Mouse (Mus musculus) cerebellum, adult 11-12 months (tissue): ENCODE results near the gene Ikzf2.

Source experiments
- DNase-seq: peaks from one replicate; pipeline ENCODE4 v3.0.0; 2022

Ikzf2 gene

DNA sequence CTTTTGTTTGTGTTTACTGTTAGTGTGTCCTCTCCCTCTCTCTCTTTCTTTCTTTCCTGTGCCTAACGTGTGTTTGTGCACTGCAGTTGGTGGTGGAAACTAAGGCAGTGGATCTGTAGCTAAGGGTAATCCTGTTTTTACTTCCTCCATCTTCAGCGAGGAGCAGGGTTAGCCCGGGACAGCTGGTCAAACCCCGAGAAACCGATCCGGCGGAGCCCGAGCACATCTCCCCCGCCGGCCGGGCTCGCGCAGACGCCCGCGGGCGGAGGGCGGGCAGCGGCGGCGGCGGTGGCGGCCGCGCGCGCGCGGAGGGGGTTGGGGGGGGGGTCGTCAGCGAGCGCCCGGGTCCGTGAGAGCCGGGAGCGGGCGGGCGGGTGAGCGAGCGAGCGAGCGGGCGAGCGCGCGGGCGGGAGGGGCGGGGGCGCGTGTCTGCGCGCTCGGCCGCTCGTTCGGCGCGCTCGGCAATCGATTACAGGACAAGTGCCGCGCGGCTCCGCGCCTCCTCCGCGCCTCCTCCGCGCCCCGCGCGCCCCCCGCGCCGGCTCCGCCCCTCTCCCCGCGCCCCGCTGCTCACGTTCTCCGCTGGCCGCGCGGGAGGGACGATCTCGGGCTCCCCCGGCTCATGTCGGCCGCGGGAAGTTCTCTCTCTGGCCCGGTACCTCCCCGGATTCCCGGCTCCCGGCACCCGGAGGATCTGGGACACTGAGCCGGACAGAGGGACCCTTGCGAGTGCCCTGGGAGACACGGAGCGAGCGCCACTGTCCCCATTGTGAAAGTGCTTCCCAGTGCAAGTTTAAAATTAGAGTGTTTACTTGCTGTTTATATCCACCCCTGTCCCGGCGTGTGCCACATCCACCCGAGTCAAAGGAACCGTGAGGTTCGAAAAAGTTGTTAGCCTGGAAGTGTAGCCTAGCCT lies at the start of gene Ikzf2:
Ikzf2 (minus strand) TSS at position 170 of the 916 bp plus-strand sequence.
- DNase-seq, result peak; percentile 72

DNA sequence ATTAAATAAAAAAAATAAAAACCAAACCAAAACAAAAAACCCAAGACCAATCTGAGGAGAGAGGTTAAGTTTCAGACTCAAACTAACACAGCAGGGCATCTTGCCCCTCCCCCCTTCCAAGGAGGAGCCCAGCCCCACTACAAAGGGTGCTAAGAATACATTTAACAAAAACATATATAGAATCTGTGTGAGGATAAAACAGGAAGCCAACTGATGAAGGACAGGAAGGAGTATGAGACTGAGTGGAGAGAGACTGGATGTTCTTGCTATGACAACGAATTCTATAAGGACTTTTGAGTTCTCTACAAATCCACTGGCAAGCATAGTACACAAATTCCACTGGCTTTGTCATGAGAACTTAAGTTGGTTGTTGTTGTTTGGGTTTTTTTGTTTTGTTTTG lies 42.7 kb upstream of the Ikzf2 start:
- DNase-seq, result no peak

DNA sequence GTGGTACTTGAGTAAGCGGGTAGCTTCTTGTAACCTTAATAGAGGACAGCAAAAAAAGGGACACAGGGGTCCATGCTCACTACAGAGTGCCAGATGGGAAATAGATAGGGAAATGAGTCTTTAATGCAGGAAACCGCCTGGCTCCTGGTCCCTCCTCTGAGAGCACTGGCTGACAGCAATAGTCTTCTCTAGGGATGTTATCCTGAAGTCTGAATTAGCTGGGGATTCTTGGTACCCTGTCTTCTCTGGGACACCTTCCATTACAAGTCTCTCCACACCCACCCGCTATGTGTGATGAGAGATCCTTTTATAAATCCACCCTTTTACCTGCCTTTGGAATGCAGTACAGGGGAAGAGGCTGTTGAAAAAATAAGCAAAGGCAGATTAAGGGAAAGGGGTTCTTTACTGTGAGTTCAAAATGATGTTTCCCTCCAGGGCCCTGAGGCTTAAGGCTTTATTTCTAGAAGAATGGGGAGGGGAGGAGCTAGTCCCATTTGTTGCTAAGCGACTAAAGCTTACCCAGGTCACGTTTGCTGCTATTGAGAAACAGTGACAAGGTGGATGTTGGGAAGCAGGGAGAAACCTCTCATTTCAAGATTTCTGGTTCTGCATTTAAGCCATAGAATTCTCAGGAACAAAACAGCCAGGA lies 42.1 kb upstream of the Ikzf2 start:
- DNase-seq, result no peak

DNA sequence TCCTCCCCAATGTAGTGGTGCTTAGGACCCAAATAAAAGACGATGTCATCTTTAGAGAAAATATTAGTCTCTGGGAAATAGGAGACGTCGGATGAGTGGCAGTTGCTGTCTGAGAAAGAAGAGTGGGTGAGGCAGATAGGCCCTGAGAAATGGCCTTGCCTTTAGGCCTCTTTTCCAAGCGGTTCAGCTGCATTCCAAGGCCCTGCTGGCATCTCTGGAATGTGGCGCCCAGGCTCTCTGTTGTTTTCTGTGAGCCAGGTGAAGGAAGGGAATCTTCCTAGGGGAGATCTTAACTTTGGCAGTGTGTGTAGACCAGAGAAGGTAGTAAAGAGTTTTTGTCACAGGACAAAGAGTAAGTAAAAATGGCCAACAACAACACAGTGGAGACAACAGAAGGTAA lies 40.9 kb upstream of the Ikzf2 start:
- DNase-seq, result no peak

DNA sequence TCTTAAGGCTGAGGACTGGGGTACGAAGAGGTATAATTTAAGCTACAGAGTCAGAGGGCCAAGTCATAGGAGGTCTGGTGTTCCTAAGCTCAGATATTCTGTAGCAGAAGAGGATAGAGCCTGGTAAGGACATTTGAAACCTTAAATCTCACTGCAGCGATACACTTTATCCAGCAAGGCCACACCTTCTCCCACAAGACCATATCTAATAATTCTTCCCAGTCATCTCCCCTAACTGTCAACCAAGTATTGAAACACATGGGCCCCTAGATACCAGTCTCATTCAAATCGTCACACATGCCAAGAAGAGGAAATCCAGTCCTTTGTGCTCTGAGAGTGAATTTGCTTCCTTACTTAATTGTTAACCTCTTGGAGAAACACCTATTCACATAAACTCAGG lies 30.1 kb upstream of the Ikzf2 start:
- no peak for DNase-seq

DNA sequence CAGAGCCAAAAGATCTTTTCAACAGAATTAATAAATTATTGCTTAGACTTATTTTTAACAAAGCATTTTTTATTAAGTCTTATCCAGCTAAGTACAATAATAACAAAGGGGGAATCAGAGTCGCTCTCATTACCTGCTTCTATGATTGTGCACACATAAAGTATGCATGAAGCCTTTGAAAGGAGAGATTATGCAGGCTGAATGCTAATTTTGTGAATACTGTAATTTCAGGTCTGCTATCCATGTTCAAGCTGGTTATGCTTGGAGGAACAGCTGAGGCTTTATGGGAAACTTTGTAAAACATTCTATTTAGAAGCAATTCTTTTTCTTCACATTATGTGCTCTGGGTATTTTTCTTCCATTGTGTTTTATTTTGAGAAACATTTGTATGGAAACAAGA lies 21.5 kb upstream of the Ikzf2 start:
- DNase-seq, result no peak

DNA sequence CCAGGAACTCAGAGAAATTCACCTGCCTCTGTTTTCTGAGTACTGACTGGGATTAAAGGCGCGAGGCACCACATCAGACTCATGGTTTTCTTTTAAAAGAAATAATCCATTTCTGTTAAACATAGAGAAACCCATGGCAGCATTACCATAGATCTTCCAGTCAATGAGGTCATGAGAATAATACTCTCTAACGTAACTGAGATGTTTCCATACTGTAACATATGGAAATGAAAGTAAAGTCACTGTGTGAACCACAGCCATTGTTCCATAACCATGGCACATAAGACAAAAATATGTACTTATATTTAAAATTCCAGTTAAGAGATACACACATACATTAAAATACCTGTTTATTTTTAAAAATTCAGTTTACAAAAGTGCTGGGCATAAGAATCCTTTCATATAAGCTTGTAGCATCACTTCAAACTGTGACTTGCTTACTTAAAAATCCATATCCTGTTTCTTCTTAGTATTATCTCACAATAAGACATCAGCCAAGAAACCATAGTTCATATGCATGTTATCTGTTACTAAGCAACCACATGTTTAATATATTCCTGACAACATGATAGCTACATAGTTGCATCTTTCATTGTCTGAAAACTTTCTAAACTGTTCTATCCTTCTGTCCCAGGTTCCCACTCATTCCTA lies 16.6 kb upstream of the Ikzf2 start:
- DNase-seq, result no peak

DNA sequence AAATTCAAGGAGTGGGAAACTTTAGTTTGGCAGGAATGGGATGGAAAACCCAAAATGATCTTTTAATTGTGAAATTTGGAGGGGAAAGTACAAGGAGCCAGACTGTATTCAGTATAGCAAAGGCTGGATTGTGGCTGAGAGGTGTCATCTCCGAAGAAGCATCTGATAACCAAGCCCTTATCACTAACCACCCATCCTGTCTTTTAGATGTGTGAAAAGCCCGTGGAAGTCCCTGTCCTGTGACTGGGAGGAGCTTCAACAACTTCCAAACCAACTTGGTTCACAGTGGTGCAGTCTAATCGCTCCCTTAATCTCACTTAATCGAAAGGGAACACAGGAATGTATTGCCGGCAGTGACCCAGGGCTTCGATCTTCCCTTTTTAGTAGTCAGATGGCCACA lies 4.9 kb upstream of the Ikzf2 start:
- DNase-seq, result no peak

DNA sequence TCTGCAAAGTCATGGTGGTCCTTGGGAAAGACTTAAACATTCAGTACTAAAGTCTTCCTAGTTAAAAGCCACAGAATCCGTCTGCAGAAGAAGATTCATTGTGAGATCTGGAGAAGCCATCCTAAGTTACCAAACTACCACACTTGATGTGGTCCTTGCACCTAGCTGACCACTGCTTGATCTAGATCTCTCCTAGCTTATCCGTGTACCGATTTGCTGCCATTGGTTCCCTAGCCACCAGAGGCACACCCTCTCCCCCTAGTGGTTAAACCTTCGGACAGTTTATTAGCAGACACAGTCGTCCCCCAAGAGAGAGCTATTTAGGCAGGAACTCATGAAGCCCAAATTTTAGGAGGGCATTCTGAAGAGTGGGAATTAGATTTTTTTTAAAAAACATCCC lies 1.9 kb upstream of the Ikzf2 start:
- DNase-seq, result peak; percentile 46

DNA sequence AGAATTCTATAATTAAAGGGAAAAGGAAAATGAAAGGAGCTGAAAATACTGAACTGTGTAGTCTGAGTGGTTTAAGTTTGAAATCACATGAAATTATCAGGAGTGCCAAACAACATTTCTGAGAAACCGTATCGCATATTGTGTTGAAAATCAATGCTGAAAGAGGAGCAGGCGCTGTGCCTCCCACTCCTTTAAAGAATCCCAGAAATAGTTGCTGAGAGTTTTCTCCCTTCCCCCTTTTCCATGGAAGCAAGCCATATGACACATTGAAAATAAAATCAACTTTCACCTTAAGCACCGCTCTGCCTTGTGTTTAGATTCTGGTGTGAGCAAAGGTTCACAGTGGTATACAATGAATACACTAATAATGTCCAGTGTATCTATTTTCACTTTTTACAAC lies 1.1 kb upstream of the Ikzf2 start:
- no peak for DNase-seq

DNA sequence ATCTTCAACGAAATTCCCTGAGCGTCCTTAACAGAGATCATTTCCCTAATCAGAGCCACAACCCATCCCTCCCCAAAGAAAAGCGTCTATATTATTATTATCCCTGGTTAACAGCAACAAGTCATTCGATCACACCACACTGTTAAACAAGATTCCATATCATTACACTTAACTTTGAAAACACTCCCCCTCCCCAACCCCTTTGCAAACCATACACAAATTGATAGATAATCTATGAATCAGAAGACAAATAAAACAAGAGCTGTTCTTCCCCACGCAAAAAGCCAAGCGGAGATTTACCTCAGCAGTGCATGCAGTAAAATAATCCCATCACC lies 337 bp downstream of the Ikzf2 start:
- no peak for DNase-seq

DNA sequence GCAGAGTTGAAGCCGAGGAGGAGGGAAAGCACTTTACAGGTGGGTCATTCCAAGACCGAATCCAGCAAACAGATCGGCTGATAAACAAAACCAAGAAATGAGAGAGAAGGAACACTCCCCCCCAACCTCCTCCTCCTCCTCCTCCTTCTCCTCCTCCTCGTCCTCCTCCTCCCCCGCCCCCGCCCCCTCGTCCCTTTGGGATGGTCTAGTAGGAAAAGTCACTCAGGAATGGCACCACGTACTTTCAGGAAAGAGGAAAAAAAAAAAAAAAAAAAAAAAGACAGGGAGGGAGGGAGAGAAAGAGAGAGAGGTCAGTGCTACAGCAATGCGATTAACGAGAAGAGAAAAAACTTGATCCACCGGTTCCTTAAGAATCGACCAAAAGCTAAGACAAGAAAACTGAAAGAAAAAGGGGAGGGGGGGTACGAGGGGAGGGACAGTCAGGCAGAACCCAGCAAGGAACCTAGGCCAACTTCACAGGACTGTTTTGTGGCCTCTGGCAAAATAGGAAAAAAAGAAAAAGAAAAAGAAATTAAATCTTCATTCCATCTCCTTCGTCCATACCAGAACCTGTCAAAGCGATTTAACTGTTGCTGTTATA lies 1.1 kb downstream of the Ikzf2 start:
- DNase-seq, result no peak

DNA sequence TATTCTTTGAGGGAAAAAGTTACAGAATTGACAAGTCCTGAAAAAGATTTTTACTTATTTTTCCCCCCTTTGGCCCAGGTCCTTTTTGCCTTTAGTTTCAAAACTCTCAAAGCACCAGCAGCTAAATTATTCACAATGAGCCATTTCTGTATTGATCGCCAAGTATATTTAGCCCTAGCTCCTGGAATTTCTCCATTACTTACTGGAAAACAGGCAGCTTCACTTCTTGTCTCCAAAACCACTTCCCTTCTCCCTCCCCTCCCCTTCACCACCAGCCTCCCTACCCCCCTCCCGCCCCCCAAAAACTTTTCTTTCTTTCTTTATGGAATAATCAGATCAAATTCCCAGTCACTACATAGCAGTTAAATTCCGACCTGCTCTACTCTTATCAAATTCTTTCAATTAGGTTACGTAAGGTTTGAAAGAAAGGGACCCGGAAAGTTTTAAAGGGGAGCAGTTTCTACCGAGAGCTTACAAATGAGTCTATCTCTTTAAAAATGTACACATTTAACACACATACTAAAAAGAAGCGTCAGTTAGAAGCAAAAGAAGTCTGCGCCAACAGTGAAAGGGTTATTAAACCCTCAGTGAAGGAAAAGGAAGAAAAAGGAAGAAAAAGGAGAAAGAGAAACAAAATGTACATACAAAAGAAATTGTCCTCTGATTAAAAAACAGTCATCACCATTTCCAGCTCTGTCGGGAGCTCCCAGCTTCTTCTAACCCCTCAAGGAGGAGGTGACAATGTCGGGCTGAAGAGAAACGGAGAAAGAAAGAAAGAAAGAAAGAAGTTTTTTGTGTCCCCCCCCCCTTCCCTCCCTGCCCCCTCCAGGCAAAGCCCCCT lies 1.8 kb downstream of the Ikzf2 start:
- no peak for DNase-seq

DNA sequence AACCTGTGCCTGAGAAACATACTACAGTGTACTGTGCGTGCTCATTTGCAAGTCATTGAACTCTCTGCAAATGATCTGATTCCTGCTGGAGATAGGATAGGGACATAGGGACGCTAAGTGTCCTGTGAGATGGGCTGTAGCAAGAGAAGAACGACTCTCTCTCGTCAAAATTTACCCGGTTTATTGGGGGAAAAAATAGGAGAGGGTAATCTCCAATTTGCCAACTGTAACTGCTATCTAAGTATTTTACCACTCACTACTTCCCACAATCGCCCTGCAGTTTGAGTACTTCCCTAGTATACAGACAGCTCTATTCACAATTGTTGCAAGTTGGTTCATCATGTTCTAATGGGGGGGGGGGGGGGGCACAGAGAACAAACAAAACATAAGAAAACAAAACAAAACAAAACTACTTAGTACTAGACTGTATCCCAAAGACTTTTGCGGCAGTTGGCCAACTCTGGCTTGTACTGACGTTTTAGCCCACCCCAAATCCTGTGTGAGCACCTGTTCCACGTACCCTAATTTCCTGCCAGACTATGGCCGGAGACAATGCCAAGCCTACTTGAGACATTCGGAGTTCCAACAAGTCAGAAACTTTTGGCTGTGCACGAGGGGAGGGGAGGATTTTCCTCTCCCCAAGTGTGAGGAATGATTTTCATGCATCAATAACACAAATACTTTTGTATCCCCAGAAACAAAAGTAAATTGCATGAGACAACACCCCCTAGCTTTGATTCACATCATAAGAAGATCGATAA lies 2.6 kb downstream of the Ikzf2 start:
- no peak for DNase-seq

DNA sequence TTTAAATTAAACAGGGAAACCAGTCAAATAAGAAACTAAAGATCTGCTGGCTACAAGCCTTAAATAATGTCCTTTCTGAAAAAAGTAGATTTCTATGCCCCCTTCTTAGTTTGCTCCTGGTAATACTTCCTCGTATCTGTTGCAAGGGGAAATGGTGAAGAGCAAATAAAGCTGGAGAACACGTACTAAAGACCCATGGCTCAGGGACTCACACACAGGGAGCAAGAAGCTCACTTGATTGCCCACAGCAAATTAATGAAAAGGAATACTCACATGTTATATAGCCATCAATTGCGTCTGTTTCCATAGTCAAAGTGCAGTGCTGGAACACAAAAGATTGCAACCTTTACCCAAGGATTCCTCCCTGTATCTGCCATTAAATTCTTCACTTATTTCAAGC lies 3.2 kb downstream of the Ikzf2 start:
- DNase-seq, result no peak

DNA sequence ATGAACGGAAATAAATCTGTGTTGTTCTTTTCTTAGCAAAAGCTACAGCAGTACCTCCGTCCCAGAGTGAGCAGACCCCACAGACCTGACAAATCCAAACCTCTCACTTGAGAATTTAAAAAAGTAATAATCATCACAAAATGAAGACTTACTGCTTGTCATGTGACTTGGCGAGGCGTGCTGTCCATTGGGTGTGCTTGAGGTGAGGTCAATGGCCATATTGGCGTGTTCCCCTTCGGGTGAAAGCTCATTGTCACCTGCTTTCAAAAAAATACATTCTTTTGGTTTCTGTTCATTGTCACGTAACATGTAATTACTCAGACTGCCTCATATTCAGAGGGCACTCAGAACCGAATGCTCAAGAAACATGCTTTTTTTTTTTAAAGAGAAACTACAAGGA lies 4.0 kb downstream of the Ikzf2 start:
- DNase-seq, result no peak

DNA sequence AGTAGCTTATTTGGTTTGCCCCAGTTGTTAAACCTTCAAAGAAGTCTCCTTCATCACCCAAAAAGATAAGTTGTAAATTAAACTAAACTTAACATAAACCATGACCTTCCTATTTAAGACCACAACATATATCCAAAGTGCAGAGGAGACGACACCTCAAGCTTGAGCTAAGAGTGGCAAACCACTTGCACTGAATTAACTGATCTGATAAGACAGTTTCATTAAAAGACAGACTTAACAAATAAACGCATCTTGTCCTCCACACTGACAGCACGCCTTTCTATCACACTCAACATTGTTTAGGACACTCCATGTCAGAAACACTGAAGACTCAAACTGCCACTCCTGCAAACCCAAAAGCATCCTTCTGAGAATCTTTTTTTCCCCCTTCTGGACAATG lies 4.8 kb downstream of the Ikzf2 start:
- no peak for DNase-seq

DNA sequence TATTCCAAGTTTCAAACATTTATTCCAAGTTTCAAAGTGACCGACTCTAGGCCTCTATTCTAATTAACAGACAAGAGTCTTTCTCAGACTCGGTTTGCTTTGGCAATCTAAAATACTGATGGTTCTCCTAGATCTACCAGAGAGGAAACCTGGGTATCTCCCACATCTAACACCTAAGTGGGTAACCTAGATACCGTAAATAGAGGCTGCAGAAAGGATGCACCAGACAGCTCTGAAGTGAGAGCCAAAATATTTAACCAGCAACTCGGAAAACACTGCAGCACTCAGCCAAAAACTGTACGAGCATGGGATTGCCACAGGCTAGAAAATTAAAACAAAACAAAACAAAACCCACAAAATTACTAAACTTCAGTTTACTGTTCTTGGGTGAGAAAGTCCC lies 6.0 kb downstream of the Ikzf2 start:
- no peak for DNase-seq

DNA sequence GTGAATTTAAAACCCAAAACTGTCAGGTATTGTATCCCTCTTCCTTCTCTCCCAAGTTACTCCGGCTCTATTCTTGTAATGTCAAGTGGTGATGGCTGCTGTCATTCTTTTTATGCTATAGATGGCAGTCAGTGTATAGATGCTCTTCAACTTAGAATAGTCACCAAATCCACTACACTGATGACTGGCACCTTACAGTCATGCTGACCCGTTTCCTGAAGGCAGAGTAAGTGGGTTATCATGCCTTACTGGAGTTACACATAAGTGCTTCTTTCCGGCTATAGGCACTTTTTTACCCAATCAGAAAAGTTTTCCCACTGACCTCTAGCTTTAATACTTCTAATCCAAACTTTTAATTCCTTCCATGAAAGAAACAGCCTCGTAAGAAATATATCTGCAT lies 6.5 kb downstream of the Ikzf2 start:
- DNase-seq, result no peak

DNA sequence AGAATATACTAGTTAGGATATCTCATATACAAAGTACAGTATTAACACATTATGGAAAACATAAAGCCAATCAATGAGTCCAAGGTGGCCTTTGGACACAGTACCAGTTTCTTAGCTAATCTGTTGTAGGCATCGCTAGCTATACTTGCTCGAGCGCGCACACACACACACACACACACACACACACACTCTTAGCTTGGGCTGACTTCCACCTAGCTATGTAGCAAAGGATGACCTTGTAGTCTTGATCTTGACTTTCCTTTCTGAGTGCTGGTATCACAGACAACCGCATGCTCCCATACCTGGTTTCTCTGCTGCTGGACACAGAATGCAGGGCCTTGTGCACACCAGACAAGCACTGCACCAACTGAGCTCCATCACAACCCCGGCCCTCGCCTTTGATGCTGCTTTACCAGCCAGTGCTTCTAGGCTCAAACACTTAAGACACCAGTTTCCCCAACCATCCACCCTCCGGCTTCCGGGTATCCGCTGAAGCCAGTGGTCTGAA lies 17.1 kb downstream of the Ikzf2 start:
- DNase-seq, result no peak

DNA sequence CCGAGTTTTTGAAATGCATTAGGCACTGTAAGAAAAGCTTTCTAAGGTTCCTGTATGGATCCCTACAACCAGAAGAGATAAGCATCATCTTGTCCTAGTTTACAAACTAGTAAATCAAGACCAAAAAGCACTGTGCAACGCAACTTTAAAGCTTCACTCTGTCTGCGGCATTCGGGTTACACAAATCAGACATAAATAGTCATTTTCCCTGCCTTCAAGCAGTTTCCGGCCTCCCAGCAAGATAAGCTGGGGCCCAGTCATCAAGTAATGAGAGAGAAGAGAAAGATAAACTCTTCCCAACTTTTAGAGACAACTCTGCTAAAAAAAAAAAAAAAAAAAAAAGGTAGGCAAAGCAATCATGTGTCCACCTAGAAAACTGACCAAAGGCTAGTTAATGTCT lies 19.6 kb downstream of the Ikzf2 start:
- DNase-seq, result no peak

DNA sequence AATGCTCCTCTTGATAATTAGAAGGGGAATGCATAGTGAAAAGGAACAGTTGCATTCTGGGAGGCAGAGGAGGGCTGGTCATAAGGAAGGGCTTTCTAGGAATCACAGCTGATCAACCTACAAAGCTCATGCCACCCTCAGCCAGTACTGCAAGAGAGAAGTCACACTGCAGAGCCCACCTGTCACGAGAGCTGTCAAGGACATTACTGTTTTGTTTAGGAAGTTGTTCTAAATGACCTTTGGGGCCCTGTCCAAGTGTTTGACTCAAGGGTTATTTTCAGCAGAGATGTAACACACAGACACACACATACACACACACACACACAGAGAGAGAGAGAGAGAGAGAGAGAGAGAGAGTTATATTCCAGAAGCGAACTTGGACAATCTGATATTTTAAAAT lies 27.3 kb downstream of the Ikzf2 start:
- DNase-seq, result no peak
